Mouse (Mus musculus): ENCODE data around the gene Erbb4. TPM values are rescaled to one million over a fixed set of nuclear protein-coding genes. Genes with fewer than 3 reads are reported as not detected.

Gene Erbb4
- total RNA-seq, 2 experiments from 2014 or later, result 40.5 TPM

GRCm38 (mm10) chr1:68123541-68123940 is 984.3 kb downstream of the Erbb4 start:
- DNase-seq (ENCODE audit: low spot score in 2 of 2), result no peak

- no peak for DNase-seq (ENCODE audit: low spot score in 2 of 2)
Measured at GRCm38 (mm10) chr1:68120364-68120763, 987.5 kb downstream of the Erbb4 start.

- DNase-seq (ENCODE audit: low spot score in 2 of 2), result no peak
Measured at GRCm38 (mm10) chr1:68115721-68116120, 992.1 kb downstream of the Erbb4 start.

GRCm38 (mm10) chr1:68106543-68106860 is 1001.4 kb downstream of the Erbb4 start:
- peak; percentile 19 to 39 for DNase-seq (ENCODE audit: low spot score in 2 of 2)

- no peak for DNase-seq (ENCODE audit: low spot score in 2 of 2)
Measured at GRCm38 (mm10) chr1:68105834-68106542, 1001.9 kb downstream of the Erbb4 start.

GRCm38 (mm10) chr1:68089623-68090022 is 1018.2 kb downstream of the Erbb4 start:
- DNase-seq (ENCODE audit: low spot score in 2 of 2), result no peak

GRCm38 (mm10) chr1:68056494-68056893 is 1051.4 kb downstream of the Erbb4 start:
- DNase-seq (ENCODE audit: low spot score in 2 of 2), result no peak

- DNase-seq (ENCODE audit: low spot score in 2 of 2), result peak in 1 of 2 experiments; percentile 9
Measured at GRCm38 (mm10) chr1:68054715-68055114, 1053.1 kb downstream of the Erbb4 start.

- DNase-seq (ENCODE audit: low spot score in 2 of 2), result no peak
Measured at GRCm38 (mm10) chr1:68049856-68050255, 1058.0 kb downstream of the Erbb4 start.

GRCm38 (mm10) chr1:68047139-68047538 is 1060.7 kb downstream of the Erbb4 start:
- DNase-seq (ENCODE audit: low spot score in 2 of 2), result no peak

GRCm38 (mm10) chr1:68046551-68046970 is 1061.3 kb downstream of the Erbb4 start:
- peak in 1 of 2 experiments; percentile 33 for DNase-seq (ENCODE audit: low spot score in 2 of 2)

GRCm38 (mm10) chr1:68024086-68024940 is 1083.5 kb downstream of the Erbb4 start:
- DNase-seq (ENCODE audit: low spot score in 2 of 2), result no peak

GRCm38 (mm10) chr1:68020020-68020419 is 1087.8 kb downstream of the Erbb4 start:
- no peak for DNase-seq (ENCODE audit: low spot score in 2 of 2)

GRCm38 (mm10) chr1:68019618-68020017 is 1088.2 kb downstream of the Erbb4 start:
- DNase-seq (ENCODE audit: low spot score in 2 of 2), result no peak
